ENCODE assay signal across 11 mouse cellular contexts in the genomic region with DNA sequence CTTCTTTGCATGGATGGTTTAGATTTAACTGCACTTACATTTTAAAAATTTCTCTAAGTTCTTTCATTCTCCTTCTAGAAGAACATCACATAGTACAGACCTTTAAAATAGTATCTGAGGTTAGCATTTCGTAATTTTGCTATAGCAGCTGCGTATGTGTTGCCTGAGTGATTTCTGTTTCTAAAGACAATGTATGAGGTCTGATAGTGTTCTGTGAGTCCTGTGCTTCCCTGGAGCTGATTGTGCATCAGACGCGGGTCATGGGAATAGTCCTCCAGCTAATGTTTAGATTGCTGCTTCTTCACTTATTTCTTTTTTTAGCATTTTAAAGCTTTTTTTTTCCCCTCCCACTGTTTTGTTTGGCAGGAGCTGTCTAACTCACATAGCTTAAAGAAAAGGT.
"Had no signal": no experiment of that assay in that cellular context is flagged by ENCODE, and none has a peak within 500 bp of the region (broad histone marks: within the 10 kb centered on the region; RNA-seq: fewer than 3 reads in every experiment).

No protein-coding gene starts in this region.

- DNase-seq: kidney, adult 2 months; kidney, postnatal 14 days; right cerebral cortex, adult 18-20 months; right cerebral cortex, postnatal 25 days; thymus, postnatal 4 days had no signal

- ATAC-seq: intestine, embryonic 16.5 days; liver, embryonic 12.5 days had no signal

- H3K9me3 ChIP-seq: kidney, embryonic 15.5 days; liver, embryonic 12.5 days; lung, embryonic 15.5 days; midbrain, embryonic 13.5 days; neural tube, embryonic 15.5 days had no signal

- H3K9ac ChIP-seq: kidney, embryonic 15.5 days; liver, embryonic 12.5 days; lung, embryonic 15.5 days; midbrain, embryonic 13.5 days; neural tube, embryonic 15.5 days had no signal

- H3K27me3 ChIP-seq: kidney, embryonic 15.5 days; liver, embryonic 12.5 days; lung, embryonic 15.5 days; midbrain, embryonic 13.5 days; neural tube, embryonic 15.5 days had no signal

- H3K27ac ChIP-seq: kidney, embryonic 15.5 days; liver, embryonic 12.5 days; lung, embryonic 15.5 days; midbrain, embryonic 13.5 days; neural tube, embryonic 15.5 days had no signal

- H3K36me3 ChIP-seq: kidney, embryonic 15.5 days; liver, embryonic 12.5 days; lung, embryonic 15.5 days; midbrain, embryonic 13.5 days had no signal

- H3K4me2 ChIP-seq: kidney, embryonic 15.5 days; liver, embryonic 12.5 days; lung, embryonic 15.5 days; midbrain, embryonic 13.5 days; neural tube, embryonic 15.5 days had no signal

- H3K4me3 ChIP-seq: kidney, embryonic 15.5 days; liver, embryonic 12.5 days; lung, embryonic 15.5 days; midbrain, embryonic 13.5 days; neural tube, embryonic 15.5 days had no signal

- H3K4me1 ChIP-seq: kidney, embryonic 15.5 days; liver, embryonic 12.5 days; lung, embryonic 15.5 days; neural tube, embryonic 15.5 days had no signal
